Mouse (Mus musculus): ENCODE results near the gene R3hdm4. TPM values are rescaled to one million over a fixed set of nuclear protein-coding genes. Genes with fewer than 3 reads are reported as not detected.

The R3hdm4 gene
- polyA plus RNA-seq, 1 experiment from 2014 or later, result 137 TPM

GRCm38 (mm10) chr10:79860079-79860911 is 60.7 kb downstream of the R3hdm4 start:
- Histone ChIP-seq H3K9ac (no peak overlapping the region), H3K27ac (no peak overlapping the region)
- ATAC-seq (ENCODE audit: insufficient read depth, low FRiP score, low read depth), result no peak

More at GRCm38 (mm10) chr10:79860079-79860911, 60.7 kb downstream of the R3hdm4 start:
- Histone ChIP-seq H3K9me3 (no peaks in the 10 kb centered on the region), H3K36me3 (peaks cover 59% of the 10 kb centered on the region), H3K27me3 (replicated peaks) (no peaks in the 10 kb centered on the region), H3K4me1 (peaks cover 42% of the 10 kb centered on the region), H3K4me3 (replicated peaks) (no peak overlapping the region), H3K4me2 (no peak overlapping the region)
- WGBS, result 91% methylated on average over 26 of the region's 26 CpGs

Small RNA genes lying within 50 kb of the gene (microRNA-seq; reads per million reads assigned to microRNA genes)
- gene Mir6910, result not detected

Other genes with a start within 250 kb of the R3hdm4 start
- 107 and 108 TPM in 2 replicates for gene Cdc34, start 239.0 kb downstream of the R3hdm4 start, polyA plus RNA-seq (2015; fragmentation: Nextera tagmentation; extraction: Ambion mirVana)
- gene Gzmm, start 232.2 kb downstream of the R3hdm4 start, polyA plus RNA-seq (2015; fragmentation: Nextera tagmentation; extraction: Ambion mirVana), result 0.40 and 0.57 TPM in 2 replicates
- 1,050 and 1,128 TPM in 2 replicates for gene Bsg, start 216.7 kb downstream of the R3hdm4 start, polyA plus RNA-seq (2015; fragmentation: Nextera tagmentation; extraction: Ambion mirVana)
- 0.08 and 0.14 TPM in 2 replicates for gene Hcn2, start 204.6 kb downstream of the R3hdm4 start, polyA plus RNA-seq (2015; fragmentation: Nextera tagmentation; extraction: Ambion mirVana)
- gene Polrmt, start 174.6 kb downstream of the R3hdm4 start, polyA plus RNA-seq (2015; fragmentation: Nextera tagmentation; extraction: Ambion mirVana), result 33.9 and 38.7 TPM in 2 replicates
- gene Fgf22, start 166.1 kb downstream of the R3hdm4 start, polyA plus RNA-seq (2015; fragmentation: Nextera tagmentation; extraction: Ambion mirVana), result 0.31 and 0.36 TPM in 2 replicates
- gene Rnf126, start 154.3 kb downstream of the R3hdm4 start, polyA plus RNA-seq (2015; fragmentation: Nextera tagmentation; extraction: Ambion mirVana), result 87.8 and 88.1 TPM in 2 replicates
- 14.8 and 15.5 TPM in 2 replicates for gene Fstl3, start 143.9 kb downstream of the R3hdm4 start, polyA plus RNA-seq (2015; fragmentation: Nextera tagmentation; extraction: Ambion mirVana)
- gene Prss57, start 130.2 kb downstream of the R3hdm4 start, polyA plus RNA-seq (2015; fragmentation: Nextera tagmentation; extraction: Ambion mirVana), result 0.23 and 0.31 TPM in 2 replicates
- gene Palm, start 127.6 kb downstream of the R3hdm4 start, polyA plus RNA-seq (2015; fragmentation: Nextera tagmentation; extraction: Ambion mirVana), result 53.3 and 54.1 TPM in 2 replicates
- 50.0 and 67.2 TPM in 2 replicates for gene Misp, start 100.2 kb downstream of the R3hdm4 start, polyA plus RNA-seq (2015; fragmentation: Nextera tagmentation; extraction: Ambion mirVana)
- gene Ptbp1, start 66.8 kb downstream of the R3hdm4 start, polyA plus RNA-seq (2015; fragmentation: Nextera tagmentation; extraction: Ambion mirVana), result 295 and 299 TPM in 2 replicates
- gene Prtn3, start 46.7 kb downstream of the R3hdm4 start, polyA plus RNA-seq (2015; fragmentation: Nextera tagmentation; extraction: Ambion mirVana), result 5.2 and 10.6 TPM in 2 replicates
- 32.9 and 36.1 TPM in 2 replicates for gene Plppr3, start 46.6 kb downstream of the R3hdm4 start, polyA plus RNA-seq (2015; fragmentation: Nextera tagmentation; extraction: Ambion mirVana)
- gene Elane, start 35.0 kb downstream of the R3hdm4 start, polyA plus RNA-seq (2015; fragmentation: Nextera tagmentation; extraction: Ambion mirVana), result 3.8 and 11.1 TPM in 2 replicates
- gene Cfd, start 30.4 kb downstream of the R3hdm4 start, polyA plus RNA-seq (2015; fragmentation: Nextera tagmentation; extraction: Ambion mirVana), result not detected in 2 replicates
- 43.6 and 47.8 TPM in 2 replicates for gene Med16, start 12.3 kb downstream of the R3hdm4 start, polyA plus RNA-seq (2015; fragmentation: Nextera tagmentation; extraction: Ambion mirVana)
- 4.4 and 13.3 TPM in 2 replicates for gene Gm26602, start 10.4 kb downstream of the R3hdm4 start, polyA plus RNA-seq (2015; fragmentation: Nextera tagmentation; extraction: Ambion mirVana)
- gene Kiss1r, start 4.2 kb downstream of the R3hdm4 start, polyA plus RNA-seq (2015; fragmentation: Nextera tagmentation; extraction: Ambion mirVana), result 0.83 and 0.94 TPM in 2 replicates
- gene Arid3a, start 5.8 kb upstream of the R3hdm4 start, polyA plus RNA-seq (2015; fragmentation: Nextera tagmentation; extraction: Ambion mirVana), result 9.8 and 10.0 TPM in 2 replicates
- gene Wdr18, start 38.9 kb upstream of the R3hdm4 start, polyA plus RNA-seq (2015; fragmentation: Nextera tagmentation; extraction: Ambion mirVana), result 86.0 and 86.2 TPM in 2 replicates
- 0.27 and 0.34 TPM in 2 replicates for gene Grin3b, start 49.5 kb upstream of the R3hdm4 start, polyA plus RNA-seq (2015; fragmentation: Nextera tagmentation; extraction: Ambion mirVana)
- gene Tmem259, start 63.1 kb upstream of the R3hdm4 start, polyA plus RNA-seq (2015; fragmentation: Nextera tagmentation; extraction: Ambion mirVana), result 20.6 and 21.3 TPM in 2 replicates
- 274 and 279 TPM in 2 replicates for gene Cnn2, start 67.4 kb upstream of the R3hdm4 start, polyA plus RNA-seq (2015; fragmentation: Nextera tagmentation; extraction: Ambion mirVana)
- gene Abca7, start 75.3 kb upstream of the R3hdm4 start, polyA plus RNA-seq (2015; fragmentation: Nextera tagmentation; extraction: Ambion mirVana), result 4.2 and 4.8 TPM in 2 replicates
- 9.1 and 10.0 TPM in 2 replicates for gene Arhgap45, start 95.4 kb upstream of the R3hdm4 start, polyA plus RNA-seq (2015; fragmentation: Nextera tagmentation; extraction: Ambion mirVana)
- 188 and 199 TPM in 2 replicates for gene Polr2e, start 118.6 kb upstream of the R3hdm4 start, polyA plus RNA-seq (2015; fragmentation: Nextera tagmentation; extraction: Ambion mirVana)
- gene Gpx4, start 126.0 kb upstream of the R3hdm4 start, polyA plus RNA-seq (2015; fragmentation: Nextera tagmentation; extraction: Ambion mirVana), result 500 and 567 TPM in 2 replicates
- 14.8 and 15.9 TPM in 2 replicates for gene Sbno2, start 184.4 kb upstream of the R3hdm4 start, polyA plus RNA-seq (2015; fragmentation: Nextera tagmentation; extraction: Ambion mirVana)
- 16.9 and 19.2 TPM in 2 replicates for gene Stk11, start 194.6 kb upstream of the R3hdm4 start, polyA plus RNA-seq (2015; fragmentation: Nextera tagmentation; extraction: Ambion mirVana)
- gene Atp5d, start 217.4 kb upstream of the R3hdm4 start, polyA plus RNA-seq (2015; fragmentation: Nextera tagmentation; extraction: Ambion mirVana), result 544 and 602 TPM in 2 replicates
- 5.1 and 6.7 TPM in 2 replicates for gene Cbarp, start 219.6 kb upstream of the R3hdm4 start, polyA plus RNA-seq (2015; fragmentation: Nextera tagmentation; extraction: Ambion mirVana)
- 16.0 and 19.8 TPM in 2 replicates for gene Midn, start 227.1 kb upstream of the R3hdm4 start, polyA plus RNA-seq (2015; fragmentation: Nextera tagmentation; extraction: Ambion mirVana)
- gene Cirbp, start 244.8 kb upstream of the R3hdm4 start, polyA plus RNA-seq (2015; fragmentation: Nextera tagmentation; extraction: Ambion mirVana), result 90.3 and 103 TPM in 2 replicates

Data from stomach, embryonic 15.5 days (tissue).